Mouse (Mus musculus) urinary bladder, postnatal 36 days (tissue): Measurements from ENCODE around the gene Rassf1.

Experiments
- DNase-seq, 2 experiments: peaks; one replicate each; pipeline ENCODE4 v3.0.0; 2022; ENCODE audit warnings: low spot score in 2 of 2, mixed read lengths in 1 of 2

Gene Rassf1

DNA sequence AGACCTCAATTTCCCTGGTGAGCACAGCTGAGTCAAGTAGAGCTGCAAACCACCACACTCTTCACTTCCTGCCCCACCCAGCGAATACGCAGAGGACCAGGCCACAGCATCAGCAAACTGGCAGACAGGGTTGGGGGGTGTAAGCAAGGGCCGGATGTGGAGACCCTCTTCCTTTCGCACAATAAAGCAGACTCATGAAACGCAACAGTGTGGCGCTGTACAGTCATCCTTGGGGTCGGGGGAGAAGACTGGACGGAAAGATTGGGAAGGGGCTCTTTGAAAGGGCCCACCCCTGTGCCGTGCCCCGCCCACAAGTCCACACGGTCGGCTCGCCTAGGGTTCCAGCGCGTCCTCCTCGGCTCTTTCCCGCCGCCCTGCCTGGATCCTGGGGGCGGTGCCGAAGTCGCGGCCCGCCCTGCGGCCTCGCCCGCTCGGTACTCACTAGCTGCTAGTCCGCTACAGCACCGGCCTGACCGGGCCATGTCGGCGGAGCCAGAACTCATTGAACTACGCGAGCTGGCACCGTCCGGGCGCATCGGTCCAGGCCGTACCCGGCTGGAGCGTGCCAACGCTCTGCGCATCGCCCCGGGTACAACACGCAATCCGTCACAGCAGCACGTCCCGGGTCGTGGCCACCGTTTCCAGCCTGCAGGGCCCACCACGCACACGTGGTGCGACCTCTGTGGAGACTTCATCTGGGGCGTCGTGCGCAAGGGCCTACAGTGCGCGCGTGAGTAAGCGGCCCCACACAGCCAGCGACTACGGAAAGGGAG is at the start of gene Rassf1:
Gene Rassf1 (plus strand): TSS at position 439 of the 773 bp plus-strand sequence.
- peak in 1 of 2 experiments; percentile 74 for DNase-seq

GRCm38 (mm10) chr9:107502131-107502846 is 49.1 kb upstream of the Rassf1 start:
- DNase-seq: no peak

- DNase-seq: no peak
Observed at GRCm38 (mm10) chr9:107504662-107505537, 46.5 kb upstream of the Rassf1 start.

DNA sequence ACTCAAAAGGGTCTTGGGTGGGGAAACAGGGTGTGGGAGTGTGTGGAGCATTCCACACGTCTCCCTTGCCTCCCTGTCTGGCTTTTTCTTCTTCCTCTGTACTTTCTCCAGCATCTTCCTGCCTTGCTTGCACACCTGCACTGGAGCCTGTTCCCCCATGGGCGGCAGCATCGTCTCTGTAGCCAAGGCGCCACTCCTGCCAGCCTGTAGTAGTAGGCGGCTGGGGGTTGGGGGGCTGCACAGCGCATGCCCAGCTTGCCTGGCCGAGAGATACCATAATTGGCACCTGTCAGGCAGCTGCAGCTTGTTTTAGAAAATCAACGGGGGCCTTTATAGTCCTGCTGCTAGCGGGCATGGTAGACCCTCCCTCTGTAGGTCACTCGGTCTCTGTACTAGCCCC is 43.1 kb upstream of the Rassf1 start:
- no peak for DNase-seq

DNA sequence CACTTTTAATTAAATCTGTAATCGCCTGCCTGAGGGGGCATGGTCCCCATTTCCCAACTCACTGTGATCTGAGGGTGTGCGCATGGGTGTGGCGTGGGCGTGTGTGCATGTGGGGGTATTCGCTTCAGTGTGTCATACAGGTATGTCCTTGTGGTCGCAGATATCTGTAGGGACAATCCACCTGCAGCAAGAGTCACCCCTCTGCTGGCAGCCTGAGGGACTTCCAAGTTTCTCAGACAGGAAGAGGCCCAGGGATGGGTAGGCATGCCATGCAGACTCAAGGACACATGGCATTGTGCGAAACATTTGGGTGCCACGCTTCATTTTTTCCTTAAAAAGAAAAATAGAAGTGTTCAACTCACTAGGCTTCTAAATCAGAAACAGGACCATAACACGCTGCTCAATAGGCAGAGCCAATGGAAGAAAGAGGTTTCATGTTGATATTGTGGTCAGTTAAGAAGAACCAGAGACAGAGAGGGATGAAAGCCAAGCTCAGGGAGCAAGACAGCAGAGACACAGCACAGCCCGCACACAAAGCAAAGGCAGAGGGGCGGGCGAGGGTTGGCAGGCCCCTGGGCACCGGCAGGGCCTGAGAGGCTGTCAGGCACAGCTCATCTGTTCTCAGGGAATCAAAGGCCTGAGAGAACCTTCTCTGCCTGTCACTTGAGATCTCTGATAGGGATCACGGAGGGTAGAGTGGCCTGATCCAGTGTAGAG is 40.8 kb upstream of the Rassf1 start:
- DNase-seq: no peak

DNA sequence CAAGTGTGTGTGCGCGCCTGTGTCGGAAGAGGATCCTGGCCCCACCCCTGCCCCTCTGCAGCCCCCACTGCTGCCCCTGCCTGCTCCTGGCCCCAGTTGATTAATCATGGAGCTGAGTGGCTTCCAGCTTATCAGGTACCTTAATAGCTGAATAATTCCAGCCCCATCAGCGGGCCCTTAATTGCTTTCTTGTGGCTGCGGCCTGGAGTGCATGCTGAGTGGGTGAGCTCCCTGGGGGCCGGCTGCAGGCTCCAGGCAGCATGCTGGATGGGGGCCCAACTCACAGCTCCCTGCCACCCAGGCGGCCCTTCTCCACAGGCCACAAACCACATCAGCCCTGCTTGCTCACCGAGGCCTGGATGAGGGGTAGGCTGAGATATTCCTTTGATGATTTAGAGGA is 39.9 kb upstream of the Rassf1 start:
- DNase-seq: no peak

- no peak for DNase-seq
Observed at GRCm38 (mm10) chr9:107512326-107512725, 39.0 kb upstream of the Rassf1 start.

GRCm38 (mm10) chr9:107514303-107514955 is 36.9 kb upstream of the Rassf1 start:
- peak; percentile 76 to 81 for DNase-seq

DNA sequence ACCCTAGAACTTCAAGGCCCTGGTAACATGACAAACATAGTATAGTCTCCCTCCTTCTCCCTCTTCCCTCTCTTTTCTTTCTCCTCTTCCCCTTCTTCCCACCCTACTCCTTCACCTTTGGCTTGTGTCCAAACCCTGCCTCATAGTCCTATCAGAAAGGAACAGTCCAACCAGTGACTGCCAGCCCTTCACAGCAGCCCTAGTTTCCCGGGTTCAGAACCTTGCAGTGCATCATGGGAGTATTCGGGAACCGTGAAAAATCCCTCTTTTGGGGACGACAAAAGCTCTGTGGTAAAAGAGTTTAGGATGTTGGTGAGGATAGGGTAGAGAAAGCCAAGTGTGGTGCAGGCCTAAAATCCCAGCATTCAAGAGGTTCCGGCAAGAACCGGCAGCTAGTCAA is 31.0 kb upstream of the Rassf1 start:
- DNase-seq: no peak

- no peak for DNase-seq
Observed at GRCm38 (mm10) chr9:107521190-107521589, 30.2 kb upstream of the Rassf1 start.

DNA sequence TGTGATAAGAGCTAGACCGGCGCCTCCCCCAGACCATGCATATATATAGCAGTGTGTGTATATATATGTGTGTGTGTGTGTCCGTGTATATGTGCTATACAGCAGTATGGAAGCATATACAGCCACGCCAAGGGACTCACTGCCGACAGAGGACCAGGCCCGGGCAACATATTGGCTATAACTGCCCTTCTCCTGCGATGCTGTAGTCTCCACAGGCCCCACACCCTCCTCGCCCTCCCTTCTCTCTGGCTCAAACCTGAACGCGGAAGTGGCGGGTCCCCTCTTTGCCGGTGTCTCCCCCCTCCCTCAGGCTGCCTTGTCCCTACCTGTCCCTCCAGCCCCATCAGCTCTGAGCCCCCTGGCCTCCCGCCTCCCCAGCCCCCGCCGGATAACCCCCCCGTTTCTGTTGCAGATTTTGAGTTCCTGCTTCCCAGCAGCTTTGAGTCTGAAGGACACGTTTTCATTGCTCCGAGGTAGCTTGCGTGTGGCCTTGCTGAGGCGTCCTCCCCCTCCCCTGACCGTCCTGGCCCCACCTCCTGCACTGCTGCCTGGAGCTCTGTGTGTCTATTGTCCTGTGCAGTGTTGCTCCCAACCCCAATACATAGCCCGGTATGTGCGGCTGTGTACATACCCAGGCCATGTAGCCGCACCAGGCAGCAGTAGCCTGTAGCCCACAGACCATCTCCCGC is 29.5 kb upstream of the Rassf1 start:
- DNase-seq: no peak

GRCm38 (mm10) chr9:107522400-107522711 is 29.0 kb upstream of the Rassf1 start:
- no peak for DNase-seq

DNA sequence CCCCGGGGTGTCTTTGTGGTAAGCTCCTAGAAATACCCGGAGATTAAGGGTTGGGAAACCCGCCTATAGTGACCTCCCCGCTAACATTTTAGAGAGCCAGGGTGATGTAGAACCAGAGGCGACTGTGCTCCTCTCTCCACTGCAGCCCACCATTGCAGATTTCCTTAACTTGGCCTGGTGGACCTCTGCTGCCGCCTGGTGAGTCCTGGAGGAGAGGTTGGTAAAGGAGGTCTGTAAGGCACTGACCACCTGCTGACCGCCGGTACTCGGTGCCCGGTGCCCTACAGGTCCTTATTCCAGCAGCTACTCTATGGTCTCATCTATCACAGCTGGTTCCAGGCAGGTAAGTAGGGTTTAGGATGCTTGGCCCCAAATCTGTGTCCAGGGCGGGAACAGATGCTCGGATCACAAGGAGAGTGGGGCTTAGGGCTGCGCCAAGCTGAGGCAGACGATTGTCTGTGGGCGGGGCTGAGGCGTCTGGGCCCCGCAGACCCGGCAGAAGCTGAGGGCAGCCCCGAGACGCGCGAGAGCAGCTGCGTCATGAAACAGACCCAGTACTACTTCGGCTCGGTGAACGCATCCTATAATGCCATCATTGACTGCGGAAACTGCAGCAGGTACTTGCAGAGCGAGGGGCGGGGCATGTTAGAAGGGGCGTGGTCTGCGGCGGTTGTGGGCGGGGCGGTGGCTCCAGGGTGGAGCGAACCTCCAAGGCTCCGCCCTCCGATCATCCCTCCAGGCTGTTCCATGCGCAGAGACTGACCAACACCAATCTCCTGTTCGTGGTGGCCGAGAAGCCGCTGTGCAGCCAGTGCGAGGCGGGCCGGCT is 24.9 kb upstream of the Rassf1 start:
- peak; percentile 74 to 79 for DNase-seq

DNA sequence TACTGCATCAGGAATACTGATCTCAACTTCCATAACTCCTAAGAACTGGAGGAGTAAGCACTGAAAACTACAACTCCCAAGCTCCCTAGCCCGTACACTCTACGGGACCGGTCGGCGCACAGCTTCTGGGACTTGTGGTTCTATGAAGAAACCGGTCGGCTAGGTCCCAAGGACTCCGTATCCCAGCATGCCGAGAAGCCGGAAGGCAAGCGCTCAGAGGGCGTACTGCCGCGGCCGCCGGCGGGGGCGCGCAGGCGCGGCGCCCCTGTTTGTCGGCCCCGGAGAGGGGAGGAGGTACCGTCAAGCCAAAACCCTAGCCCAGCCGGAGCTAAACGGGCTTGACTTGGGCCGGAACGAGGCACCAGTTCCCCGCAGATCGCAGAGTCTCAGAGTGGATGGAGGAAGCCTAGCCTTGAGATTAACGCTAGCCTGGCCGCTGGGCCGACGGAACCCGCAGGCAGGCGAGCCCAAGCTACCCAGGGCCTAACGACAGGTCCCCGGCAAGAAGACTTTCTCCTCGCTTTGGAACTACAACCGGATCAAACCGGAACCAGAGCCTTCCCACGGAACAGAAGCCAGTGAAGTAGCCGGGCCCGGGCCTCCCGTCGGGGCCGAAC is 17.5 kb upstream of the Rassf1 start, which contains the start of gene Tmem115:
Gene Tmem115 (plus strand): TSS at position 155 of the 617 bp plus-strand sequence.
- peak; percentile 90 to 93 for DNase-seq

GRCm38 (mm10) chr9:107534408-107535202 is 16.8 kb upstream of the Rassf1 start:
- DNase-seq: peak in 1 of 2 experiments; percentile 37

DNA sequence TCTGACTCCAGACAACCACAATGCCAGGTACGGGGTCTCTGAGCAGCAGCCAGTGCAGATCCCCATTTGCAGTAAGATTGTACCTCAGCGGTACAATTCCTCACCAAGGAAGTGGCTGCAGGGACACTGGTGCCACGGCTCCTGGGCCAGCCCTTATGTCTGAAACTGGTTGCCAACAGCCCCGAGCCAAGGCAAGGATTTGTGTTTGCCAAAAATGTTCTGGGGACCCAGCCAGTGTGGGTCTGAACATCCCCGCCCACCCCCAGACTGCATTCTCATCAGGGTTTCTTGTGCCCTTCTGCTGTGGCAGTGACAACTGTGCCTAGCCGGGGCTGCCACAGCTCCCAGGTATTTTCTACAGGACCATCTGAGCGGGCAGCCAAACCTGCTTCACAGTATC is 13.1 kb upstream of the Rassf1 start:
- no peak for DNase-seq

DNA sequence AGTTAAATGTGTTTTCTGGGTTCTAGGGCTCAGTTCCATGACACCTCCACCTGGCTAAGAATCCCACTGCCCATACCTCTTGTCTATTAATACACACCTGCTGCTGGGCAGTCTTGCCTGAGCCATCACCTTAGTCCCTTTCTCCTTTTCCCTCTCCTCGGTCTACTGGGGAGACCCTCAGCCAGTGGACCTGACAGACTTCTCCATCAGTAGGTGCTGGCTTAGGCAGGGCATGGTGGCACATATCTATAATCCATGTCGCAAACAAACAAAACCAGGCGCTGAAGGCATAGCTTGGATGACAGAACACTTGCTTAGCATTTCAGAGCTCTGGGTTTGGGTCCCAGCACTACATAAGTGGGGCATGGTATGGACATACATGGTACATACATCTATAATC is 12.6 kb upstream of the Rassf1 start:
- no peak for DNase-seq

DNA sequence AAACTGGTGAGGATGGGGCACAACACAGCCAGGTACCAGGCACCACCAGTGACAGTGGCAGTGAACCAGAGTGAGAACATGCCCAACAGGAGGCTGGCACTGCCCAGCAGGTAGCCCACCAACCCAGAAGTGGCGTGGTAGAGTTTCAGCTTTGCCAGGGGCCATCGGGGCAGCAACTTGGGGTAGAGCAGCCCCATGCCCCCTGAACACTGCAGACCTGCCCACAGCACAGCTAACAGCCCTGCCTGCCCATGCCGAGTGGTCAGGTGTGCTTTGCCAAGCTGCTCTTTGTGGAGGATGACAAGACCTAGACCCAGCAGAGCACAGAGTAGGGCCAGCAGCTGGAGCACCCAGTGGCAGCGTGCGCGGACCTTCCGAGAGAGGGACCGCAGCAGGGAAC is 11.4 kb upstream of the Rassf1 start:
- no peak for DNase-seq
